Mouse (Mus musculus) neural tube, embryonic 14.5 days (tissue): ENCODE measurements around the gene Dscam. TPM values are rescaled to one million over a fixed set of nuclear protein-coding genes. Genes with fewer than 3 reads are reported as not detected.

Source experiments
- ATAC-seq: fragments of 200-750 bp; cut with Nextera tagmentation; 2 replicates; pipeline ENCODE4 v1.8.0; 2017; ENCODE audit warnings: low read depth, mild to moderate bottlenecking, moderate TSS enrichment, moderate library complexity
- H3K27ac ChIP-seq: fragments of 300-500 bp; sonication (generic); 2 replicates; pipeline ENCODE4 v1.5.1; 2014; ENCODE audit warnings: low read depth, mild to moderate bottlenecking, control low read depth, low read length, moderate library complexity, mixed read lengths
- H3K27me3 ChIP-seq: fragments of 300-500 bp; sonication (generic); 2 replicates; pipeline ENCODE4 v1.6.1; 2014; ENCODE audit warnings: low read length; ENCODE audit not compliant: control insufficient read depth, insufficient read depth
- H3K36me3 ChIP-seq: fragments of 300-500 bp; sonication (generic); 2 replicates; pipeline ENCODE4 v1.6.1; 2014; ENCODE audit warnings: low read length, mixed read lengths; ENCODE audit not compliant: control insufficient read depth, insufficient read depth
- H3K4me1 ChIP-seq: fragments of 300-500 bp; sonication (generic); 2 replicates; pipeline ENCODE4 v1.6.1; 2014; ENCODE audit warnings: low read length; ENCODE audit not compliant: control insufficient read depth, insufficient read depth
- H3K4me2 ChIP-seq: fragments of 300-500 bp; sonication (generic); 2 replicates; pipeline ENCODE4 v1.6.1; 2014; ENCODE audit warnings: mild to moderate bottlenecking, low read depth, low read length, control low read depth
- H3K4me3 ChIP-seq: fragments of 300-500 bp; sonication (generic); 2 replicates; pipeline ENCODE4 v1.5.1; 2014; ENCODE audit warnings: low read depth, low read length, control low read depth, mixed read lengths
- H3K9ac ChIP-seq: fragments of 300-500 bp; sonication (generic); replicated peaks from 2 replicates; pipeline ENCODE4 v1.6.1; 2014; ENCODE audit warnings: low read depth, mild to moderate bottlenecking, control low read depth, low read length, mixed read lengths
- H3K9me3 ChIP-seq: fragments of 300-500 bp; sonication (generic); 2 replicates; pipeline ENCODE4 v1.6.1; 2016; ENCODE audit warnings: low read length; ENCODE audit not compliant: control insufficient read depth
- WGBS: fragments of 180-500 bp; shearing (Covaris S2); extraction: QIAGEN DNeasy Blood & Tissue Kit; methylation state at CpG from one replicate; pipeline ENCODE4 v1.1.7; 2014; 5-methylcytosine and 5-hydroxymethylcytosine counted together
- polyA plus RNA-seq: library from polyadenylated mRNA; unstranded; fragments of >200 nt; fragmentation: Nextera tagmentation; extraction: Ambion mirVana; gene quantifications from 2 replicates; pipeline ENCODE4 v1.2.1, GENCODE M21; 2014

Gene Dscam
- polyA plus RNA-seq, 1 experiment from 2014 or later, result 19.9 TPM

GRCm38 (mm10) chr16:96634097-96634790 lies 536.3 kb downstream of the Dscam start:
- Histone ChIP-seq H3K4me2 (no peak overlapping the region), H3K4me3 (no peak overlapping the region), H3K36me3 (no peaks in the 10 kb centered on the region), H3K27me3 (no peaks in the 10 kb centered on the region), H3K27ac (no peak overlapping the region), H3K9ac (no peak overlapping the region), H3K9me3 (no peaks in the 10 kb centered on the region), H3K4me1 (no peaks in the 10 kb centered on the region)
- no peak for ATAC-seq
- WGBS, result 70% methylated on average over 4 of the region's 4 CpGs

- ATAC-seq, result no peak
- Histone ChIP-seq H3K4me1 (0 out of 2 replicates have a peak, but pooled peaks cover 2% of the 10 kb centered on the region), H3K9me3 (no peaks in the 10 kb centered on the region), H3K9ac (no peak overlapping the region), H3K27me3 (no peaks in the 10 kb centered on the region), H3K4me2 (no peak overlapping the region), H3K27ac (no peak overlapping the region), H3K36me3 (no peaks in the 10 kb centered on the region), H3K4me3 (no peak overlapping the region)
- WGBS, result 81% methylated on average over 7 of the region's 7 CpGs
Measured at GRCm38 (mm10) chr16:96630241-96630640, 540.3 kb downstream of the Dscam start.

GRCm38 (mm10) chr16:96629623-96630022 lies 540.9 kb downstream of the Dscam start:
- H3K9ac ChIP-seq, result no peak overlapping the region
- no peaks in the 10 kb centered on the region for H3K36me3 ChIP-seq
- H3K9me3 ChIP-seq, result no peaks in the 10 kb centered on the region
- H3K27ac ChIP-seq, result no peak overlapping the region
- no peak overlapping the region for H3K4me3 ChIP-seq
- ATAC-seq, result no peak
- H3K4me2 ChIP-seq, result no peak overlapping the region
- H3K27me3 ChIP-seq, result no peaks in the 10 kb centered on the region
- WGBS, result 87% methylated on average over 5 of the region's 5 CpGs
- H3K4me1 ChIP-seq, result 0 out of 2 replicates have a peak, but pooled peaks cover 3% of the 10 kb centered on the region

GRCm38 (mm10) chr16:96625468-96625867 lies 545.1 kb downstream of the Dscam start:
- no peak overlapping the region for H3K4me3 ChIP-seq
- peaks cover 3% of the 10 kb centered on the region; the same call in 1 of the 2 replicates for H3K4me1 ChIP-seq
- H3K36me3 ChIP-seq, result no peaks in the 10 kb centered on the region
- ATAC-seq, result no peak
- H3K9ac ChIP-seq, result no peak overlapping the region
- H3K9me3 ChIP-seq, result no peaks in the 10 kb centered on the region
- 36% methylated on average over 4 of the region's 4 CpGs for WGBS
- H3K27me3 ChIP-seq, result no peaks in the 10 kb centered on the region
- H3K27ac ChIP-seq, result no peak overlapping the region
- no peak overlapping the region for H3K4me2 ChIP-seq

GRCm38 (mm10) chr16:96624570-96625411 lies 545.8 kb downstream of the Dscam start:
- Histone ChIP-seq H3K27me3 (no peaks in the 10 kb centered on the region), H3K4me2 (no peak overlapping the region), H3K36me3 (no peaks in the 10 kb centered on the region), H3K4me3 (no peak overlapping the region), H3K9ac (no peak overlapping the region), H3K9me3 (no peaks in the 10 kb centered on the region), H3K27ac (no peak overlapping the region), H3K4me1 (peaks cover 3% of the 10 kb centered on the region; the same call in 1 of the 2 replicates)
- 65% methylated on average over 7 of the region's 7 CpGs for WGBS
- ATAC-seq, result peak; percentile 14; the same call in 1 of the 2 replicates

GRCm38 (mm10) chr16:96620861-96621260 lies 549.7 kb downstream of the Dscam start:
- no peak overlapping the region for H3K9ac ChIP-seq
- no peak for ATAC-seq
- peaks cover 7% of the 10 kb centered on the region; the same call in 1 of the 2 replicates for H3K36me3 ChIP-seq
- no peak overlapping the region for H3K27ac ChIP-seq
- peaks cover 3% of the 10 kb centered on the region; the same call in 1 of the 2 replicates for H3K4me1 ChIP-seq
- 83% methylated on average over 6 of the region's 6 CpGs for WGBS
- H3K4me2 ChIP-seq, result no peak overlapping the region
- H3K9me3 ChIP-seq, result no peaks in the 10 kb centered on the region
- no peaks in the 10 kb centered on the region for H3K27me3 ChIP-seq
- H3K4me3 ChIP-seq, result no peak overlapping the region

GRCm38 (mm10) chr16:96620402-96620801 lies 550.1 kb downstream of the Dscam start:
- 82% methylated on average over 5 of the region's 5 CpGs for WGBS

GRCm38 (mm10) chr16:96617772-96618171 lies 552.8 kb downstream of the Dscam start:
- ATAC-seq, result no peak
- WGBS, result 62% methylated on average over 4 of the region's 4 CpGs

More at GRCm38 (mm10) chr16:96620402-96620801, 550.1 kb downstream of the Dscam start:
- ATAC-seq, result no peak; the same call in 1 of the 2 replicates
- no peaks in the 10 kb centered on the region for H3K27me3 ChIP-seq
- H3K9me3 ChIP-seq, result no peaks in the 10 kb centered on the region
- no peak overlapping the region for H3K4me2 ChIP-seq
- H3K9ac ChIP-seq, result no peak overlapping the region
- H3K4me1 ChIP-seq, result peaks cover 3% of the 10 kb centered on the region; the same call in 1 of the 2 replicates
- H3K4me3 ChIP-seq, result no peak overlapping the region
- peaks cover 7% of the 10 kb centered on the region; the same call in 1 of the 2 replicates for H3K36me3 ChIP-seq
- no peak overlapping the region for H3K27ac ChIP-seq

GRCm38 (mm10) chr16:96613275-96613674 lies 557.3 kb downstream of the Dscam start:
- H3K9me3 ChIP-seq, result no peaks in the 10 kb centered on the region
- H3K4me1 ChIP-seq, result no peaks in the 10 kb centered on the region
- no peak overlapping the region for H3K27ac ChIP-seq
- H3K36me3 ChIP-seq, result no peaks in the 10 kb centered on the region
- H3K9ac ChIP-seq, result no peak overlapping the region
- ATAC-seq, result no peak
- WGBS, result 62% methylated on average over 4 of the region's 4 CpGs
- no peaks in the 10 kb centered on the region for H3K27me3 ChIP-seq
- H3K4me2 ChIP-seq, result no peak overlapping the region
- H3K4me3 ChIP-seq, result no peak overlapping the region

More at GRCm38 (mm10) chr16:96617772-96618171, 552.8 kb downstream of the Dscam start:
- Histone ChIP-seq H3K9ac (no peak overlapping the region), H3K36me3 (peaks cover 7% of the 10 kb centered on the region; the same call in 1 of the 2 replicates), H3K27ac (no peak overlapping the region), H3K4me3 (no peak overlapping the region), H3K27me3 (no peaks in the 10 kb centered on the region), H3K9me3 (no peaks in the 10 kb centered on the region), H3K4me1 (no peaks in the 10 kb centered on the region; the same call in 1 of the 2 replicates), H3K4me2 (no peak overlapping the region)
